Mouse (Mus musculus) heart, adult 2 months (tissue): ENCODE measurements around the gene Kmt5b.

ENCODE experiments used
- CTCF ChIP-seq: fragments of 200-600 bp; IDR thresholded peaks from 2 replicates; pipeline ENCODE4 v1.8.1; 2022; ENCODE audit warnings: antibody characterized with exemption, mild to moderate bottlenecking, moderate library complexity
- EP300 ChIP-seq: fragments of 200-500 bp; IDR thresholded peaks from 2 replicates; pipeline ENCODE4 v1.6.1; 2011; ENCODE audit warnings: low read depth, low read length, control low read depth; ENCODE audit not compliant: insufficient read depth
- POLR2A ChIP-seq: fragments of 200-500 bp; IDR thresholded peaks from 2 replicates; pipeline ENCODE4 v1.6.1; 2011; ENCODE audit warnings: mild to moderate bottlenecking, low read depth, low read length, control low read depth; ENCODE audit not compliant: insufficient read depth

DNA sequence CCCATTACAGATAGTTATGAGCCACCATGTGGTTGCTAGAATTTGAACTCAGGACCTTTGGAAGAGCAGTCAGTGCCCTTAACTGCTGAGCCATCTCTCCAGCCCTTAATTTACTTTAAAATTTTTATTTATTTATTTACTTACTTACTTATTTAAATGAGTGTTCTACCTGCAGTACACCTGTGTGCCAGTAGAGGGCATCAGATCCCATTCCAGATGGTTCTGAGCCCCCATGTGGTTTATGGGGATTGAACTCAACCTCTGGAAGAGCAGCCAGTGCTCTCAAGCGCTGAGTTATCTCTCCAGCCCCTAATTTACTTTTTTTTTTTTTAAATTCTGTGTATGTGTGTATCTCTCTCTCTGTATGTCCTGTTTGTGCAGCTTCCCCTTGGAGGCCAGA is 42.4 kb upstream of the Kmt5b start:
- TF ChIP-seq EP300 (no peak), CTCF (peak; percentile 96), POLR2A (no peak)
